Mouse (Mus musculus): ENCODE data around the gene Tmem56.

Tmem56 gene

GRCm38 (mm10) chr3:121282998-121283397 is at the start of gene Tmem56:
TSS of gene Tmem56 (minus strand) at chr3:121283098.
- no peak for DNase-seq (ENCODE audit: low read depth in 2 of 2, low spot score in 2 of 2)

- DNase-seq (ENCODE audit: low read depth in 2 of 2, low spot score in 2 of 2): no peak
Measured at GRCm38 (mm10) chr3:121330244-121330646, 47.3 kb upstream of the Tmem56 start.

GRCm38 (mm10) chr3:121329647-121330046 is 46.7 kb upstream of the Tmem56 start:
- DNase-seq (ENCODE audit: low read depth in 2 of 2, low spot score in 2 of 2): no peak

GRCm38 (mm10) chr3:121327406-121327805 is 44.5 kb upstream of the Tmem56 start:
- DNase-seq (ENCODE audit: low read depth in 2 of 2, low spot score in 2 of 2): no peak

- DNase-seq (ENCODE audit: low read depth in 2 of 2, low spot score in 2 of 2): no peak
Measured at GRCm38 (mm10) chr3:121323371-121323770, 40.5 kb upstream of the Tmem56 start.

GRCm38 (mm10) chr3:121320896-121321295 is 38.0 kb upstream of the Tmem56 start:
- no peak for DNase-seq (ENCODE audit: low read depth in 2 of 2, low spot score in 2 of 2)

GRCm38 (mm10) chr3:121319906-121320305 is 37.0 kb upstream of the Tmem56 start:
- no peak for DNase-seq (ENCODE audit: low read depth in 2 of 2, low spot score in 2 of 2)

GRCm38 (mm10) chr3:121315498-121315897 is 32.6 kb upstream of the Tmem56 start:
- DNase-seq (ENCODE audit: low read depth in 2 of 2, low spot score in 2 of 2): no peak

- DNase-seq (ENCODE audit: low read depth in 2 of 2, low spot score in 2 of 2): no peak
Measured at GRCm38 (mm10) chr3:121314149-121314548, 31.3 kb upstream of the Tmem56 start.

- DNase-seq (ENCODE audit: low read depth in 2 of 2, low spot score in 2 of 2): no peak
Measured at GRCm38 (mm10) chr3:121312979-121313378, 30.1 kb upstream of the Tmem56 start.

GRCm38 (mm10) chr3:121312426-121312825 is 29.5 kb upstream of the Tmem56 start:
- DNase-seq (ENCODE audit: low read depth in 2 of 2, low spot score in 2 of 2): no peak

GRCm38 (mm10) chr3:121309896-121310714 is 27.2 kb upstream of the Tmem56 start:
- no peak for DNase-seq (ENCODE audit: low read depth in 2 of 2, low spot score in 2 of 2)

- no peak for DNase-seq (ENCODE audit: low read depth in 2 of 2, low spot score in 2 of 2)
Measured at GRCm38 (mm10) chr3:121309429-121309828, 26.5 kb upstream of the Tmem56 start.

- no peak for DNase-seq (ENCODE audit: low read depth in 2 of 2, low spot score in 2 of 2)
Measured at GRCm38 (mm10) chr3:121308935-121309334, 26.0 kb upstream of the Tmem56 start.

- peak; percentile 61 to 65 for DNase-seq (ENCODE audit: low read depth in 2 of 2, low spot score in 2 of 2)
Measured at GRCm38 (mm10) chr3:121307532-121308234, 24.8 kb upstream of the Tmem56 start.

- peak in 1 of 2 experiments; percentile 21 for DNase-seq (ENCODE audit: low read depth in 2 of 2, low spot score in 2 of 2)
Measured at GRCm38 (mm10) chr3:121306641-121307040, 23.7 kb upstream of the Tmem56 start.

GRCm38 (mm10) chr3:121294200-121294599 is 11.3 kb upstream of the Tmem56 start:
- no peak for DNase-seq (ENCODE audit: low read depth in 2 of 2, low spot score in 2 of 2)

GRCm38 (mm10) chr3:121291560-121292258 is 8.8 kb upstream of the Tmem56 start, which contains the start of gene Alg14:
TSS of gene Alg14 (plus strand) at chr3:121291773.
- DNase-seq (ENCODE audit: low read depth in 2 of 2, low spot score in 2 of 2): peak; percentile 93 to 95

GRCm38 (mm10) chr3:121291225-121291559 is 8.3 kb upstream of the Tmem56 start:
- no peak for DNase-seq (ENCODE audit: low read depth in 2 of 2, low spot score in 2 of 2)

- DNase-seq (ENCODE audit: low read depth in 2 of 2, low spot score in 2 of 2): no peak
Measured at GRCm38 (mm10) chr3:121290681-121291080, 7.8 kb upstream of the Tmem56 start.

GRCm38 (mm10) chr3:121287151-121287550 is 4.3 kb upstream of the Tmem56 start:
- DNase-seq (ENCODE audit: low read depth in 2 of 2, low spot score in 2 of 2): no peak

GRCm38 (mm10) chr3:121285219-121285618 is 2.3 kb upstream of the Tmem56 start:
- DNase-seq (ENCODE audit: low read depth in 2 of 2, low spot score in 2 of 2): no peak
